Mouse (Mus musculus): Measurements from ENCODE around the gene Abtb1. TPM values are rescaled to one million over a fixed set of nuclear protein-coding genes. Genes with fewer than 3 reads are reported as not detected.

The Abtb1 gene
- 21.3 and 21.4 TPM in 2 replicates for polyA plus RNA-seq (2012)

GRCm38 (mm10) chr6:88841781-88842689 is at the start of gene Abtb1:
Gene Abtb1, minus strand, starts transcription at chr6:88841984.
- peaks cover 67% of the 10 kb centered on the region for H3K4me1 ChIP-seq (ENCODE audit: control insufficient read depth)
- H3K9me3 ChIP-seq (ENCODE audit: control insufficient read depth, low read length): no peaks in the 10 kb centered on the region
- H3K36me3 ChIP-seq (ENCODE audit: control insufficient read depth): peaks cover 38% of the 10 kb centered on the region

GRCm38 (mm10) chr6:88890832-88891231 is 49.0 kb upstream of the Abtb1 start:
- Histone ChIP-seq H3K4me3 (replicated peaks) (no peak overlapping the region), H3K4me1 (ENCODE audit: control insufficient read depth) (peaks cover 64% of the 10 kb centered on the region), H3K27me3 (ENCODE audit: control insufficient read depth) (no peaks in the 10 kb centered on the region), H3K9me3 (ENCODE audit: control insufficient read depth, low read length) (no peaks in the 10 kb centered on the region), H3K36me3 (ENCODE audit: control insufficient read depth) (peaks cover 100% of the 10 kb centered on the region)
- no peak for TF ChIP-seq GATA1 (IDR thresholded peaks at IDR 0.05; ENCODE audit: low read length)

More at GRCm38 (mm10) chr6:88841781-88842689, at the start of gene Abtb1:
- peaks cover 18% of the 10 kb centered on the region for H3K27me3 ChIP-seq (ENCODE audit: control insufficient read depth)
- H3K4me3 ChIP-seq (replicated peaks): peak within 1 kb of the TSS; percentile 87
- TF ChIP-seq GATA1 (IDR thresholded peaks at IDR 0.05; ENCODE audit: low read length) (no peak), TAL1 (IDR thresholded peaks at IDR 0.05; ENCODE audit: low read length) (no peak)

GRCm38 (mm10) chr6:88889410-88890042 is 47.7 kb upstream of the Abtb1 start:
- Histone ChIP-seq H3K4me3 (replicated peaks) (no peak overlapping the region), H3K36me3 (ENCODE audit: control insufficient read depth) (peaks cover 100% of the 10 kb centered on the region), H3K27me3 (ENCODE audit: control insufficient read depth) (no peaks in the 10 kb centered on the region), H3K9me3 (ENCODE audit: control insufficient read depth, low read length) (no peaks in the 10 kb centered on the region), H3K4me1 (ENCODE audit: control insufficient read depth) (peaks cover 63% of the 10 kb centered on the region)
- no peak for TF ChIP-seq GATA1 (IDR thresholded peaks at IDR 0.05; ENCODE audit: low read length)
- no peak for TF ChIP-seq TAL1 (IDR thresholded peaks at IDR 0.05; ENCODE audit: low read length)

GRCm38 (mm10) chr6:88886417-88886967 is 44.7 kb upstream of the Abtb1 start:
- Histone ChIP-seq H3K36me3 (ENCODE audit: control insufficient read depth) (peaks cover 100% of the 10 kb centered on the region), H3K9me3 (ENCODE audit: control insufficient read depth, low read length) (no peaks in the 10 kb centered on the region), H3K4me1 (ENCODE audit: control insufficient read depth) (peaks cover 46% of the 10 kb centered on the region), H3K4me3 (replicated peaks) (no peak overlapping the region), H3K27me3 (ENCODE audit: control insufficient read depth) (no peaks in the 10 kb centered on the region)
- TF ChIP-seq TAL1 (IDR thresholded peaks at IDR 0.05; ENCODE audit: low read length): no peak
- no peak for TF ChIP-seq GATA1 (IDR thresholded peaks at IDR 0.05; ENCODE audit: low read length)

GRCm38 (mm10) chr6:88885644-88886416 is 44.0 kb upstream of the Abtb1 start:
- Histone ChIP-seq H3K36me3 (ENCODE audit: control insufficient read depth) (peaks cover 100% of the 10 kb centered on the region), H3K4me1 (ENCODE audit: control insufficient read depth) (peaks cover 41% of the 10 kb centered on the region), H3K4me3 (replicated peaks) (no peak overlapping the region), H3K27me3 (ENCODE audit: control insufficient read depth) (no peaks in the 10 kb centered on the region), H3K9me3 (ENCODE audit: control insufficient read depth, low read length) (no peaks in the 10 kb centered on the region)
- TF ChIP-seq TAL1 (IDR thresholded peaks at IDR 0.05; ENCODE audit: low read length) (no peak), GATA1 (IDR thresholded peaks at IDR 0.05; ENCODE audit: low read length) (no peak)

GRCm38 (mm10) chr6:88884690-88885089 is 42.9 kb upstream of the Abtb1 start:
- H3K4me3 ChIP-seq (replicated peaks): no peak overlapping the region
- H3K27me3 ChIP-seq (ENCODE audit: control insufficient read depth): no peaks in the 10 kb centered on the region
- peaks cover 99% of the 10 kb centered on the region for H3K36me3 ChIP-seq (ENCODE audit: control insufficient read depth)
- H3K9me3 ChIP-seq (ENCODE audit: control insufficient read depth, low read length): no peaks in the 10 kb centered on the region
- no peak for TF ChIP-seq TAL1 (IDR thresholded peaks at IDR 0.05; ENCODE audit: low read length)
- TF ChIP-seq GATA1 (IDR thresholded peaks at IDR 0.05; ENCODE audit: low read length): no peak
- H3K4me1 ChIP-seq (ENCODE audit: control insufficient read depth): peaks cover 37% of the 10 kb centered on the region

- H3K4me3 ChIP-seq (replicated peaks): no peak overlapping the region
- TF ChIP-seq TAL1 (IDR thresholded peaks at IDR 0.05; ENCODE audit: low read length) (no peak), GATA1 (IDR thresholded peaks at IDR 0.05; ENCODE audit: low read length) (no peak)
- H3K4me1 ChIP-seq (ENCODE audit: control insufficient read depth): peaks cover 35% of the 10 kb centered on the region
- no peaks in the 10 kb centered on the region for H3K9me3 ChIP-seq (ENCODE audit: control insufficient read depth, low read length)
- no peaks in the 10 kb centered on the region for H3K27me3 ChIP-seq (ENCODE audit: control insufficient read depth)
- peaks cover 94% of the 10 kb centered on the region for H3K36me3 ChIP-seq (ENCODE audit: control insufficient read depth)
Measured at GRCm38 (mm10) chr6:88884195-88884594, 42.4 kb upstream of the Abtb1 start.

- peaks cover 25% of the 10 kb centered on the region for H3K4me1 ChIP-seq (ENCODE audit: control insufficient read depth)
- no peak for TF ChIP-seq TAL1 (IDR thresholded peaks at IDR 0.05; ENCODE audit: low read length)
- no peak for TF ChIP-seq GATA1 (IDR thresholded peaks at IDR 0.05; ENCODE audit: low read length)
- H3K36me3 ChIP-seq (ENCODE audit: control insufficient read depth): peaks cover 69% of the 10 kb centered on the region
- no peak overlapping the region for H3K4me3 ChIP-seq (replicated peaks)
- H3K9me3 ChIP-seq (ENCODE audit: control insufficient read depth, low read length): no peaks in the 10 kb centered on the region
- H3K27me3 ChIP-seq (ENCODE audit: control insufficient read depth): peaks cover 7% of the 10 kb centered on the region
Measured at GRCm38 (mm10) chr6:88881334-88881733, 39.5 kb upstream of the Abtb1 start.
